Mouse (Mus musculus) CH12.LX (cell line): ENCODE measurements around the gene Gsc. TPM values are rescaled to one million over a fixed set of nuclear protein-coding genes. Genes with fewer than 3 reads are reported as not detected.

Source experiments
- DNase-seq: peaks from one replicate; pipeline ENCODE4 v3.0.0-alpha.2; 2013; ENCODE audit errors: extremely low read depth
- H3K27ac ChIP-seq: 2 replicates; pipeline ENCODE4 v1.5.1; 2012; ENCODE audit warnings: low read depth, mild to moderate bottlenecking, control low read depth, moderate library complexity; ENCODE audit not compliant: insufficient read depth
- H3K27me3 ChIP-seq: replicated peaks from 2 replicates; pipeline ENCODE3; 2012; ENCODE audit warnings: inconsistent platforms
- H3K36me3 ChIP-seq, 2 experiments: replicated peaks in 1 of 2; 2 replicates each; pipeline versions ENCODE3 to v1.6.1; 2012; ENCODE audit warnings: inconsistent platforms in 1 of 2, low read length in 1 of 2, mild to moderate bottlenecking in 1 of 2, mixed read lengths in 1 of 2, moderate library complexity in 1 of 2; ENCODE audit not compliant: control insufficient read depth in 1 of 2, insufficient read depth in 1 of 2
- H3K4me1 ChIP-seq, 2 experiments: 2 replicates each; pipeline ENCODE4 v1.6.1; 2012; ENCODE audit warnings: inconsistent platforms in 1 of 2, moderate library complexity in 1 of 2; ENCODE audit not compliant: insufficient read depth in 2 of 2, control insufficient read depth in 1 of 2
- H3K4me2 ChIP-seq: 2 replicates; pipeline ENCODE4 v1.6.1; 2012; ENCODE audit warnings: low read depth, mild to moderate bottlenecking, control low read depth; ENCODE audit not compliant: poor library complexity, insufficient read depth, severe bottlenecking
- H3K4me3 ChIP-seq, 3 experiments: fragments of 150-350 bp in 1 of 3; sonication (generic) in 1 of 3; replicated peaks in 1 of 3; 2 replicates each; pipeline versions ENCODE3 to v1.5.1; 2011 to 2012; ENCODE audit warnings: low read depth in 2 of 3, low read length in 2 of 3, mild to moderate bottlenecking in 2 of 3, moderate library complexity in 2 of 3, control low read depth in 1 of 3, improper control_type of control experiment in 1 of 3, inconsistent platforms in 1 of 3, mixed read lengths in 1 of 3; ENCODE audit not compliant: poor library complexity in 1 of 3
- H3K79me2 ChIP-seq: replicated peaks from 2 replicates; pipeline ENCODE4 v1.6.1; 2012; ENCODE audit warnings: mild to moderate bottlenecking, moderate library complexity; ENCODE audit not compliant: control insufficient read depth, poor library complexity, insufficient read depth, severe bottlenecking; ENCODE audit errors: extremely low read depth
- H3K9ac ChIP-seq: 2 replicates; pipeline ENCODE4 v1.6.1; 2012; ENCODE audit warnings: low read depth, mild to moderate bottlenecking, control low read depth, moderate library complexity; ENCODE audit not compliant: insufficient read depth
- H3K9me3 ChIP-seq: replicated peaks from 2 replicates; pipeline ENCODE3; 2012; ENCODE audit warnings: low read length, inconsistent platforms, mixed read lengths
- ELF1 ChIP-seq: IDR thresholded peaks from 2 replicates; pipeline ENCODE4 v1.6.1; 2014; ENCODE audit warnings: low read depth, mild to moderate bottlenecking, inconsistent platforms, low read length, improper control_type of control experiment
- EP300 ChIP-seq: IDR thresholded peaks from 2 replicates; pipeline ENCODE4 v1.6.1; 2011; ENCODE audit warnings: low read length, improper control_type of control experiment
- ETS1 ChIP-seq: conservative IDR thresholded peaks from 2 replicates; pipeline ENCODE4 v1.6.1; 2012; ENCODE audit warnings: low read depth, mild to moderate bottlenecking, inconsistent platforms, low read length, improper control_type of control experiment, moderate library complexity
- IRF4 ChIP-seq: IDR thresholded peaks from 2 replicates; pipeline ENCODE4 v1.6.1; 2014; ENCODE audit warnings: low read depth, mild to moderate bottlenecking, inconsistent platforms, low read length, improper control_type of control experiment
- MAFK ChIP-seq: IDR thresholded peaks from 2 replicates; pipeline ENCODE4 v1.6.1; 2011; ENCODE audit warnings: low read length, improper control_type of control experiment; ENCODE audit not compliant: insufficient replicate concordance
- MAX ChIP-seq: IDR thresholded peaks from 2 replicates; pipeline ENCODE4 v1.6.1; 2011; ENCODE audit warnings: low read length, improper control_type of control experiment
- MYC ChIP-seq: IDR thresholded peaks from 2 replicates; pipeline ENCODE4 v1.6.1; 2011; ENCODE audit warnings: low read depth, mild to moderate bottlenecking, improper control_type of control experiment, low read length
- NELFE ChIP-seq: IDR thresholded peaks from 2 replicates; pipeline ENCODE4 v1.6.1; 2011; ENCODE audit warnings: low read depth, low read length, improper control_type of control experiment
- NRF1 ChIP-seq: IDR thresholded peaks from 2 replicates; pipeline ENCODE4 v1.6.1; 2014; ENCODE audit warnings: low read depth, mild to moderate bottlenecking, inconsistent platforms, low read length, improper control_type of control experiment, moderate library complexity
- PAX5 ChIP-seq: IDR thresholded peaks from 2 replicates; pipeline ENCODE4 v1.6.1; 2012; ENCODE audit warnings: low read length, inconsistent platforms, mixed read lengths
- POLR2A ChIP-seq: IDR thresholded peaks from 2 replicates; pipeline ENCODE4 v1.6.1; 2011; ENCODE audit warnings: low read depth, mild to moderate bottlenecking, improper control_type of control experiment, low read length
- POLR2AphosphoS2 ChIP-seq: IDR thresholded peaks from 2 replicates; pipeline ENCODE4 v1.6.1; 2011; ENCODE audit warnings: low read depth, low read length, improper control_type of control experiment
- RAD21 ChIP-seq: IDR thresholded peaks from 2 replicates; pipeline ENCODE4 v1.6.1; 2011; ENCODE audit warnings: low read depth, mild to moderate bottlenecking, low read length, improper control_type of control experiment, moderate library complexity
- RCOR1 ChIP-seq: conservative IDR thresholded peaks from 2 replicates; pipeline ENCODE4 v1.6.1; 2012; ENCODE audit warnings: low read depth, mild to moderate bottlenecking, inconsistent platforms, low read length, improper control_type of control experiment
- SIN3A ChIP-seq: IDR thresholded peaks from 2 replicates; pipeline ENCODE4 v1.6.1; 2012; ENCODE audit warnings: low read length, improper control_type of control experiment, inconsistent platforms
- SMC3 ChIP-seq: IDR thresholded peaks from 2 replicates; pipeline ENCODE4 v1.6.1; 2011; ENCODE audit warnings: low read depth, low read length, improper control_type of control experiment
- USF1 ChIP-seq: IDR thresholded peaks from 2 replicates; pipeline ENCODE4 v1.6.1; 2014; ENCODE audit warnings: low read depth, mild to moderate bottlenecking, inconsistent platforms, low read length, improper control_type of control experiment
- ZC3H11A ChIP-seq: IDR thresholded peaks from 2 replicates; pipeline ENCODE4 v1.6.1; 2012; ENCODE audit warnings: low read depth, mild to moderate bottlenecking, inconsistent platforms, low read length, improper control_type of control experiment
- ZKSCAN1 ChIP-seq: IDR thresholded peaks from 2 replicates; pipeline ENCODE4 v1.6.1; 2012; ENCODE audit warnings: low read depth, inconsistent platforms, low read length, improper control_type of control experiment, borderline replicate concordance
- dilution Hi-C: fragments of 300-500 bp; cut with MboI; formaldehyde crosslinking; loops from 2 replicates; pipeline ENCODE4 v1.14.3; 2020; ENCODE audit warnings: low sequenced_read_pairs; ENCODE audit not compliant: extremely low pct_unique_long_range_greater_than_20kb, extremely low pct_ligation_motif_present
- in situ Hi-C: fragments of 300-500 bp; cut with MboI; formaldehyde crosslinking; loops from 3 replicates; pipeline ENCODE4 v1.14.3; 2019; ENCODE audit warnings: low sequenced_read_pairs, low pct_ligation_motif_present, low pct_unique_long_range_greater_than_20kb, mixed read lengths
- polyA plus RNA-seq: library from polyadenylated mRNA; unstranded; fragments of >175 nt; gene quantifications from 2 replicates; pipeline ENCODE4 v1.2.1, GENCODE M21; 2012; ENCODE audit warnings: low read depth; ENCODE audit not compliant: insufficient read length
- total RNA-seq, 2 experiments: library from RNA; depleted of rRNA; stranded (reverse); fragments of 300-350 nt in 1 of 2; fragments of >200 nt in 1 of 2; gene quantifications; 2 replicates each; pipeline ENCODE4 v1.2.3; 2012 to 2014

The Gsc gene
- total and polyA plus RNA-seq, 3 experiments = not detected

DNA sequence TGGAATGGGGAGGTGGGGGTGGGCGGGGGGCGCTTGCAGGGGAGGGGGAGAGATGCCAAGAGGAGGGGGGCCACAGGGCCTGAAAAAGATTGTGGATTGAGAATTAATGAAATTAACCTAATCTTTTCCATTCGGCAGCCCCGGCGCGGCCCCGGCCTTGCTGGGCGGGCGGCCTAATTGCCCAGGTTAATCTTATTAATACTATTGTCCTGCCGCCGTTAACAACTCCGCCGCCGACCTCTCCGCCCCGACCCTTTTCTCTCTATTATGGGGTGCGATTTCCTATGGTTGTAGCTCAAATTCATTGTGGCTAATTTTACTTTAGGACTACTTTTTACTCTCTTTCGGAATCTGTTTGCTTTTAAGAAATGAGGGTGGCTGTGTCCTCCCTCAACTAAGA, 362 bp upstream of the Gsc start:
- Histone ChIP-seq H3K27ac (no peak overlapping the region), H3K9ac (no peak overlapping the region), H3K4me2 (no peak overlapping the region), H3K9me3 (peaks cover 20% of the 10 kb centered on the region), H3K4me3 (no peak overlapping the region), H3K4me1 (no peaks in the 10 kb centered on the region), H3K36me3 (no peaks in the 10 kb centered on the region), H3K79me2 (no peaks in the 10 kb centered on the region), H3K27me3 (peaks cover 71% of the 10 kb centered on the region)
- TF ChIP-seq RCOR1 = no peak
- no peak for TF ChIP-seq MAFK
- TF ChIP-seq MAX = no peak
- TF ChIP-seq PAX5 = no peak
- TF ChIP-seq NELFE = no peak
- TF ChIP-seq MYC = no peak
- TF ChIP-seq USF1 = no peak
- TF ChIP-seq ELF1 = no peak
- TF ChIP-seq ZKSCAN1 = no peak
- no peak for TF ChIP-seq POLR2A
- no peak for TF ChIP-seq ETS1
- TF ChIP-seq EP300 = no peak
- TF ChIP-seq RAD21 = no peak
- in situ Hi-C loops = no loop called here
- DNase-seq = no peak
- dilution Hi-C loops = no loop called here

DNA sequence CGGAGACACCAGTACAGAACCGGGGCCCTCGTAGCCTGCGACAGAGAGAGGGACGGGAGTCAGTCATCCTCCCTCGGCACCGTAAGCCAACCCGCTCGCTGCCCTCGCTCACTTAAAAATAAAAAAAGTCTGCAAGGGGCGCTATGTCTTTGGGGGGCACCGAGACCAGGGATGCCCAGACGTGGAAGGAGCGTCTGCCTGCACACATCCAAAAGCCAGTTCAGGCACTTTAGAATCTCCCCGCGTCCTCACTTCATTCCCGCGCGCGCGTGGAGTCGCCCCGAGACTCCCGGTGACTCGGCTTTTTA, 958 bp downstream of the Gsc start:
- no peak overlapping the region for H3K4me3 ChIP-seq
- DNase-seq = no peak
- dilution Hi-C loops = no loop called here

More for the DNA sequence above, 958 bp downstream of the Gsc start:
- Histone ChIP-seq H3K79me2 (no peaks in the 10 kb centered on the region), H3K36me3 (no peaks in the 10 kb centered on the region), H3K9ac (no peak overlapping the region), H3K27me3 (peaks cover 70% of the 10 kb centered on the region), H3K9me3 (peaks cover 20% of the 10 kb centered on the region), H3K27ac (no peak overlapping the region), H3K4me1 (no peaks in the 10 kb centered on the region), H3K4me2 (no peak overlapping the region)
- TF ChIP-seq SMC3 = no peak
- no peak for TF ChIP-seq NRF1
- TF ChIP-seq ELF1 = no peak
- no peak for TF ChIP-seq IRF4
- TF ChIP-seq RCOR1 = no peak
- TF ChIP-seq USF1 = no peak
- TF ChIP-seq EP300 = no peak
- TF ChIP-seq SIN3A = no peak
- TF ChIP-seq ZC3H11A = no peak
- no peak for TF ChIP-seq POLR2AphosphoS2
- in situ Hi-C loops = no loop called here
